Mouse (Mus musculus) CH12.LX (cell line): Measurements from ENCODE around the gene Prkag1. TPM values are rescaled to one million over a fixed set of nuclear protein-coding genes. Genes with fewer than 3 reads are reported as not detected.

Source experiments
- DNase-seq: peaks from one replicate; pipeline ENCODE4 v3.0.0-alpha.2; 2013; ENCODE audit errors: extremely low read depth
- H3K27ac ChIP-seq: 2 replicates; pipeline ENCODE4 v1.5.1; 2012; ENCODE audit warnings: low read depth, mild to moderate bottlenecking, control low read depth, moderate library complexity; ENCODE audit not compliant: insufficient read depth
- H3K27me3 ChIP-seq: replicated peaks from 2 replicates; pipeline ENCODE3; 2012; ENCODE audit warnings: inconsistent platforms
- H3K36me3 ChIP-seq, 2 experiments: replicated peaks in 1 of 2; 2 replicates each; pipeline versions ENCODE3 to v1.6.1; 2012; ENCODE audit warnings: inconsistent platforms in 1 of 2, low read length in 1 of 2, mild to moderate bottlenecking in 1 of 2, mixed read lengths in 1 of 2, moderate library complexity in 1 of 2; ENCODE audit not compliant: control insufficient read depth in 1 of 2, insufficient read depth in 1 of 2
- H3K4me1 ChIP-seq, 2 experiments: 2 replicates each; pipeline ENCODE4 v1.6.1; 2012; ENCODE audit warnings: inconsistent platforms in 1 of 2, moderate library complexity in 1 of 2; ENCODE audit not compliant: insufficient read depth in 2 of 2, control insufficient read depth in 1 of 2
- H3K4me2 ChIP-seq: 2 replicates; pipeline ENCODE4 v1.6.1; 2012; ENCODE audit warnings: low read depth, mild to moderate bottlenecking, control low read depth; ENCODE audit not compliant: poor library complexity, insufficient read depth, severe bottlenecking
- H3K4me3 ChIP-seq, 3 experiments: fragments of 150-350 bp in 1 of 3; sonication (generic) in 1 of 3; replicated peaks in 1 of 3; 2 replicates each; pipeline versions ENCODE3 to v1.5.1; 2011 to 2012; ENCODE audit warnings: low read depth in 2 of 3, low read length in 2 of 3, mild to moderate bottlenecking in 2 of 3, moderate library complexity in 2 of 3, control low read depth in 1 of 3, improper control_type of control experiment in 1 of 3, inconsistent platforms in 1 of 3, mixed read lengths in 1 of 3; ENCODE audit not compliant: poor library complexity in 1 of 3
- H3K79me2 ChIP-seq: replicated peaks from 2 replicates; pipeline ENCODE4 v1.6.1; 2012; ENCODE audit warnings: mild to moderate bottlenecking, moderate library complexity; ENCODE audit not compliant: control insufficient read depth, poor library complexity, insufficient read depth, severe bottlenecking; ENCODE audit errors: extremely low read depth
- H3K9ac ChIP-seq: 2 replicates; pipeline ENCODE4 v1.6.1; 2012; ENCODE audit warnings: low read depth, mild to moderate bottlenecking, control low read depth, moderate library complexity; ENCODE audit not compliant: insufficient read depth
- H3K9me3 ChIP-seq: replicated peaks from 2 replicates; pipeline ENCODE3; 2012; ENCODE audit warnings: low read length, inconsistent platforms, mixed read lengths
- CHD2 ChIP-seq: IDR thresholded peaks from 2 replicates; pipeline ENCODE4 v1.6.1; 2011; ENCODE audit warnings: low read length, improper control_type of control experiment
- E2F4 ChIP-seq: IDR thresholded peaks from 2 replicates; pipeline ENCODE4 v1.6.1; 2011; ENCODE audit warnings: low read depth, low read length, improper control_type of control experiment; ENCODE audit not compliant: insufficient replicate concordance
- ELF1 ChIP-seq: IDR thresholded peaks from 2 replicates; pipeline ENCODE4 v1.6.1; 2014; ENCODE audit warnings: low read depth, mild to moderate bottlenecking, inconsistent platforms, low read length, improper control_type of control experiment
- EP300 ChIP-seq: IDR thresholded peaks from 2 replicates; pipeline ENCODE4 v1.6.1; 2011; ENCODE audit warnings: low read length, improper control_type of control experiment
- ETS1 ChIP-seq: conservative IDR thresholded peaks from 2 replicates; pipeline ENCODE4 v1.6.1; 2012; ENCODE audit warnings: low read depth, mild to moderate bottlenecking, inconsistent platforms, low read length, improper control_type of control experiment, moderate library complexity
- GABPA ChIP-seq: IDR thresholded peaks from 2 replicates; pipeline ENCODE4 v1.6.1; 2012; ENCODE audit warnings: low read depth, low read length, improper control_type of control experiment, inconsistent platforms; ENCODE audit not compliant: insufficient replicate concordance
- IRF4 ChIP-seq: IDR thresholded peaks from 2 replicates; pipeline ENCODE4 v1.6.1; 2014; ENCODE audit warnings: low read depth, mild to moderate bottlenecking, inconsistent platforms, low read length, improper control_type of control experiment
- JUN ChIP-seq: IDR thresholded peaks from 2 replicates; pipeline ENCODE4 v1.6.1; 2011; ENCODE audit warnings: low read depth, mild to moderate bottlenecking, low read length, improper control_type of control experiment, moderate library complexity; ENCODE audit not compliant: insufficient read depth
- KAT2A ChIP-seq: IDR thresholded peaks from 2 replicates; pipeline ENCODE4 v1.6.1; 2012; ENCODE audit warnings: low read length, improper control_type of control experiment, inconsistent platforms; ENCODE audit not compliant: insufficient replicate concordance
- MEF2A ChIP-seq: IDR thresholded peaks from 2 replicates; pipeline ENCODE4 v1.6.1; 2014; ENCODE audit warnings: low read depth, mild to moderate bottlenecking, inconsistent platforms, low read length, improper control_type of control experiment, borderline replicate concordance
- MXI1 ChIP-seq: IDR thresholded peaks from 2 replicates; pipeline ENCODE4 v1.6.1; 2011; ENCODE audit warnings: mild to moderate bottlenecking, low read depth, low read length, improper control_type of control experiment
- NELFE ChIP-seq: IDR thresholded peaks from 2 replicates; pipeline ENCODE4 v1.6.1; 2011; ENCODE audit warnings: low read depth, low read length, improper control_type of control experiment
- PAX5 ChIP-seq: IDR thresholded peaks from 2 replicates; pipeline ENCODE4 v1.6.1; 2012; ENCODE audit warnings: low read length, inconsistent platforms, mixed read lengths
- POLR2A ChIP-seq: IDR thresholded peaks from 2 replicates; pipeline ENCODE4 v1.6.1; 2011; ENCODE audit warnings: low read depth, mild to moderate bottlenecking, improper control_type of control experiment, low read length
- POLR2AphosphoS2 ChIP-seq: IDR thresholded peaks from 2 replicates; pipeline ENCODE4 v1.6.1; 2011; ENCODE audit warnings: low read depth, low read length, improper control_type of control experiment
- RAD21 ChIP-seq: IDR thresholded peaks from 2 replicates; pipeline ENCODE4 v1.6.1; 2011; ENCODE audit warnings: low read depth, mild to moderate bottlenecking, low read length, improper control_type of control experiment, moderate library complexity
- SIN3A ChIP-seq: IDR thresholded peaks from 2 replicates; pipeline ENCODE4 v1.6.1; 2012; ENCODE audit warnings: low read length, improper control_type of control experiment, inconsistent platforms
- TBP ChIP-seq: conservative IDR thresholded peaks from 2 replicates; pipeline ENCODE4 v1.6.1; 2011; ENCODE audit warnings: low read depth, low read length, improper control_type of control experiment
- TCF12 ChIP-seq: IDR thresholded peaks from 2 replicates; pipeline ENCODE4 v1.6.1; 2014; ENCODE audit warnings: low read depth, mild to moderate bottlenecking, inconsistent platforms, low read length, improper control_type of control experiment
- UBTF ChIP-seq: IDR thresholded peaks from 2 replicates; pipeline ENCODE4 v1.6.1; 2012; ENCODE audit warnings: low read depth, mild to moderate bottlenecking, inconsistent platforms, low read length, improper control_type of control experiment, moderate library complexity
- USF1 ChIP-seq: IDR thresholded peaks from 2 replicates; pipeline ENCODE4 v1.6.1; 2014; ENCODE audit warnings: low read depth, mild to moderate bottlenecking, inconsistent platforms, low read length, improper control_type of control experiment
- USF2 ChIP-seq: conservative IDR thresholded peaks from 2 replicates; pipeline ENCODE4 v1.6.1; 2011; ENCODE audit warnings: low read depth, low read length, improper control_type of control experiment
- ZC3H11A ChIP-seq: IDR thresholded peaks from 2 replicates; pipeline ENCODE4 v1.6.1; 2012; ENCODE audit warnings: low read depth, mild to moderate bottlenecking, inconsistent platforms, low read length, improper control_type of control experiment
- ZKSCAN1 ChIP-seq: IDR thresholded peaks from 2 replicates; pipeline ENCODE4 v1.6.1; 2012; ENCODE audit warnings: low read depth, inconsistent platforms, low read length, improper control_type of control experiment, borderline replicate concordance
- ZMIZ1 ChIP-seq: IDR thresholded peaks from 2 replicates; pipeline ENCODE4 v1.6.1; 2012; ENCODE audit warnings: low read depth, mild to moderate bottlenecking, inconsistent platforms, low read length, improper control_type of control experiment
- ZNF384 ChIP-seq: IDR thresholded peaks from 2 replicates; pipeline ENCODE4 v1.6.1; 2012; ENCODE audit warnings: low read depth, low read length, improper control_type of control experiment, inconsistent platforms
- dilution Hi-C: fragments of 300-500 bp; cut with MboI; formaldehyde crosslinking; loops from 2 replicates; pipeline ENCODE4 v1.14.3; 2020; ENCODE audit warnings: low sequenced_read_pairs; ENCODE audit not compliant: extremely low pct_unique_long_range_greater_than_20kb, extremely low pct_ligation_motif_present
- in situ Hi-C: fragments of 300-500 bp; cut with MboI; formaldehyde crosslinking; loops from 3 replicates; pipeline ENCODE4 v1.14.3; 2019; ENCODE audit warnings: low sequenced_read_pairs, low pct_ligation_motif_present, low pct_unique_long_range_greater_than_20kb, mixed read lengths
- polyA plus RNA-seq: library from polyadenylated mRNA; unstranded; fragments of >175 nt; gene quantifications from 2 replicates; pipeline ENCODE4 v1.2.1, GENCODE M21; 2012; ENCODE audit warnings: low read depth; ENCODE audit not compliant: insufficient read length
- total RNA-seq, 2 experiments: library from RNA; depleted of rRNA; stranded (reverse); fragments of 300-350 nt in 1 of 2; fragments of >200 nt in 1 of 2; gene quantifications; 2 replicates each; pipeline ENCODE4 v1.2.3; 2012 to 2014

Prkag1 gene
- total and polyA plus RNA-seq, 3 experiments = 49.4 to 87.5 (median 66.1) TPM

DNA sequence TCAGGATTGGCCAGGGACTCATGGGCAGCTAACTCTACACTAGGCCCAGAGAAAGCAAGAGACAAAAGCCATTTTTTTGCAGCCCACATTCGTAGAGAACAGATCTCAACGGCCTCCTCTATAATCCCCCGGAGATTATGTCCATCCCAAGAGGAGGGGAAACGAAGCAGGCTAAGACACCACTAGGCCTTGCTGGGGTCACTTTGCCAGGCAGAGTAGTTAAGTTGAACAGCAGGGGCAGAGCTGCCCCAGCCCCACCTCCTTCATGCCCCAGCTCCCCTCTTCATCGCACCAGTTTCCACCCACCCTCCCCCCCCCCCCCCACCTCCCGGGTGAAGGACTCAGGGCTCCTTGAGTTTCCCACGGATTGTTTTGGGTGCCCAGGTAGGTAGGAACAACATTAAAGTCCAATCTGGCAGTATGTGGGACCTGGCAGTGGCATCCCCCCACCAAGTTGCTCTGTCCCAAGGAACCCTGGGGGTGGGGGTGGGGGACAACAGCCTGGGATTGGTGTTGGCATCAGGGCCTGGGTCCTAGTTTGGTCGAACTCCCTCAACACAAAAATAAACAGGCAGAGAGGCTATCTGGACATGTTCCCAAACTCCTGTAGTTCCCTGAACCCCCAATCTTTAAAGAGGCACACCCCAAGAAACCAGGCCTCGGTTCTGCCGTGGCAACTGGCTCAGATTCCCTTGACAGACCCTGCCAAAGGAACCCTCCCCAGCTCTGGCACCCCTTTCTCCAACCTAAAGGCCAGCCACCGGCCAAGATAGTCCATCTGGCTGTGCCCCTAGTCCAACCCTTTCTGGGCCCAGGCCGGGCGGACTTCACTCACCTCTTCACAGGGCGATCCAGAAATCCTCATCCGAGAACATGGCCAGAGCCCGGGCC is 39.1 kb upstream of the Prkag1 start:
- peak overlapping the region; percentile 71 to 94 (median 86) for H3K4me3 ChIP-seq
- dilution Hi-C loops = no loop called here
- H3K4me2 ChIP-seq = peak overlapping the region; percentile 97
- peaks cover 6 to 36% of the 10 kb centered on the region in 2 experiments; a peak in 2 of 4 replicates for H3K4me1 ChIP-seq
- H3K9ac ChIP-seq = peak overlapping the region; percentile 82
- no peak overlapping the region; the same call in 1 of the 2 replicates for H3K27ac ChIP-seq
- H3K27me3 ChIP-seq = no peaks in the 10 kb centered on the region
- peaks cover 13 to 21% of the 10 kb centered on the region in 2 experiments for H3K36me3 ChIP-seq
- in situ Hi-C loops = no loop called here
- no peak for TF ChIP-seq USF1
- no peak for TF ChIP-seq EP300
- no peak for TF ChIP-seq MEF2A
- 0 out of 2 replicates have a peak, but pooled peaks have one; percentile 23 for TF ChIP-seq UBTF
- TF ChIP-seq SIN3A = peak; percentile 41
- 0 out of 2 replicates have a peak, but pooled peaks have one; percentile 14 for TF ChIP-seq POLR2A
- TF ChIP-seq TCF12 = no peak
- TF ChIP-seq USF2 = no peak
- no peak for TF ChIP-seq GABPA
- no peaks in the 10 kb centered on the region for H3K9me3 ChIP-seq
- peaks cover 64% of the 10 kb centered on the region for H3K79me2 ChIP-seq
- no peak for DNase-seq

GRCm38 (mm10) chr15:98869342-98870178 is 38.2 kb upstream of the Prkag1 start:
- Histone ChIP-seq H3K4me3 (peak overlapping the region; percentile 71 to 94 (median 86)), H3K9ac (peak overlapping the region; percentile 82), H3K27me3 (no peaks in the 10 kb centered on the region), H3K4me1 (peaks cover 6 to 36% of the 10 kb centered on the region in 2 experiments; a peak in 2 of 4 replicates), H3K4me2 (peak overlapping the region; percentile 97), H3K9me3 (no peaks in the 10 kb centered on the region), H3K36me3 (peaks cover 22 to 30% of the 10 kb centered on the region in 2 experiments), H3K27ac (peak overlapping the region; percentile 9; the same call in 1 of the 2 replicates), H3K79me2 (peaks cover 64% of the 10 kb centered on the region)
- dilution Hi-C loops = no loop called here
- in situ Hi-C loops = loop anchor here (5.0 kb wide), 1 partner anchor 37 kb away; the partner anchor contains the start of gene Prkag1
- DNase-seq = no peak
- TF ChIP-seq MEF2A (no peak), ELF1 (peak; percentile 69), POLR2AphosphoS2 (0 out of 2 replicates have a peak, but pooled peaks have one; percentile 41), GABPA (no peak), JUN (no peak), ZKSCAN1 (no peak), RAD21 (no peak), CHD2 (0 out of 2 replicates have a peak, but pooled peaks have one; percentile 23), KAT2A (no peak), ETS1 (no peak), E2F4 (no peak), IRF4 (no peak), ZC3H11A (no peak), ZMIZ1 (no peak), MXI1 (peak; percentile 57), ZNF384 (no peak), POLR2A (no peak), USF1 (no peak), NELFE (no peak), TBP (no peak), PAX5 (no peak), UBTF (no peak; the same call in 1 of the 2 replicates), SIN3A (peak; percentile 63)
